Comparison of ENCODE assay signal across 11 mouse cellular contexts in the genomic region with DNA sequence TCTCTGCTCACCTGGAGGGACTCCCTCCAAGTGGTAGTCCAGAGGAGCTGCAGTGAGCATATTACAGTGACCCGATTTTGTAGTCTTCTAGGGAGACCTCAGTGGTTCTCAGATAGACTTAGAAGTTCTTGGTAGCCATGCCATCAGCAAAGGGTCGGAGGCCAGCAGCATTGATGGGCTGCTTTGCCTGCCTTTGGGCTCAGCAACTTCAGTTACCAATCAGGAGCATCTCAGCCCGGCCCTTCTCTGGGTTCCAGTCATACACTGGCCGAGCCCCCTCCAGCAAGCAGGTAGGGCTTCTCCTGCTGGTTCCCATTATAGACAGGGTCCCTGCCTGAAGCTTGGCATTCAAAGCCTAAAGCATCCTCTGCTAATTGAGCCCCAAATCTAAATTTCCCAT. TPM values are rescaled to one million over a fixed set of nuclear protein-coding genes. Genes with fewer than 3 reads are reported as not detected.
DNase-seq lines count a peak whose midpoint lies in the region; ATAC-seq and TF ChIP-seq lines count a peak whose summit lies in the region.
"Had no signal": no experiment of that assay in that cellular context is flagged by ENCODE, and none has a peak within 500 bp of the region (broad histone marks: within the 10 kb centered on the region; RNA-seq: fewer than 3 reads in every experiment).

No protein-coding gene starts in this region.

- peak; percentile 44 for DNase-seq in forebrain, embryonic 11.5 days (ENCODE audit: low spot score)
- DNase-seq in hindbrain, embryonic 11.5 days (ENCODE audit: low spot score): no peak
- DNase-seq in midbrain, postnatal 0 days (ENCODE audit: low spot score): no peak
- DNase-seq in midbrain, embryonic 11.5 days (ENCODE audit: low spot score, missing footprints): no peak
- DNase-seq in stomach, postnatal 0 days (ENCODE audit: low spot score): no peak
- DNase-seq in adrenal gland, postnatal 10 days: no peak

- no peak overlapping the region for H3K4me2 ChIP-seq in forebrain, embryonic 11.5 days (ENCODE audit: low read depth, low read length, severe bottlenecking)
- H3K4me2 ChIP-seq in forebrain, embryonic 16.5 days (ENCODE audit: low read length): no peak overlapping the region
- H3K4me2 ChIP-seq in hindbrain, embryonic 12.5 days (replicated peaks): peak overlapping the region; percentile 61; the same call in 1 of the 2 replicates
- H3K4me2 ChIP-seq in hindbrain, embryonic 11.5 days (replicated peaks; ENCODE audit: low read depth, low read length): no peak overlapping the region
- 0 out of 2 replicates have a peak overlapping the region, but pooled peaks have one; percentile 6 for H3K4me2 ChIP-seq in midbrain, postnatal 0 days (ENCODE audit: low read depth, low read length, poor library complexity, severe bottlenecking)
- no peak overlapping the region for H3K4me2 ChIP-seq in midbrain, embryonic 11.5 days
- peak overlapping the region; percentile 58; the same call in 1 of the 2 replicates for H3K4me2 ChIP-seq in stomach, postnatal 0 days (replicated peaks; ENCODE audit: low read depth)

- H3K9me3 ChIP-seq in forebrain, embryonic 11.5 days (ENCODE audit: control insufficient read depth, low read length): no peaks in the 10 kb centered on the region
- no peaks in the 10 kb centered on the region for H3K9me3 ChIP-seq in forebrain, embryonic 16.5 days (ENCODE audit: control insufficient read depth, low read length)
- H3K9me3 ChIP-seq in hindbrain, embryonic 12.5 days (replicated peaks): no peaks in the 10 kb centered on the region
- H3K9me3 ChIP-seq in hindbrain, embryonic 11.5 days (ENCODE audit: control insufficient read depth, low read length): no peaks in the 10 kb centered on the region
- H3K9me3 ChIP-seq in midbrain, postnatal 0 days (ENCODE audit: low read length): no peaks in the 10 kb centered on the region
- no peaks in the 10 kb centered on the region for H3K9me3 ChIP-seq in midbrain, embryonic 11.5 days (ENCODE audit: control insufficient read depth, low read length)
- H3K9me3 ChIP-seq in stomach, postnatal 0 days (ENCODE audit: control insufficient read depth, low read length): no peaks in the 10 kb centered on the region
- H3K9me3 ChIP-seq: embryonic facial prominence, embryonic 12.5 days; liver, embryonic 13.5 days had no signal

- no peak overlapping the region for H3K27ac ChIP-seq in forebrain, embryonic 11.5 days (ENCODE audit: low read depth, low read length)
- H3K27ac ChIP-seq in forebrain, embryonic 16.5 days (ENCODE audit: low read length): no peak overlapping the region
- no peak overlapping the region for H3K27ac ChIP-seq in hindbrain, embryonic 12.5 days
- no peak overlapping the region for H3K27ac ChIP-seq in hindbrain, embryonic 11.5 days (ENCODE audit: low read depth, low read length)
- H3K27ac ChIP-seq in midbrain, postnatal 0 days (ENCODE audit: low read depth, low read length): no peak overlapping the region
- H3K27ac ChIP-seq in midbrain, embryonic 11.5 days (ENCODE audit: low read depth, low read length): no peak overlapping the region
- peak overlapping the region; percentile 73; the same call in 1 of the 2 replicates for H3K27ac ChIP-seq in stomach, postnatal 0 days (replicated peaks)
- H3K27ac ChIP-seq: embryonic facial prominence, embryonic 12.5 days; liver, embryonic 13.5 days had no signal

- H3K36me3 ChIP-seq in forebrain, embryonic 11.5 days (ENCODE audit: control insufficient read depth, insufficient read depth, low read length): no peaks in the 10 kb centered on the region
- no peaks in the 10 kb centered on the region for H3K36me3 ChIP-seq in forebrain, embryonic 16.5 days (ENCODE audit: control insufficient read depth, insufficient read depth)
- H3K36me3 ChIP-seq in hindbrain, embryonic 12.5 days: no peaks in the 10 kb centered on the region
- no peaks in the 10 kb centered on the region for H3K36me3 ChIP-seq in hindbrain, embryonic 11.5 days (ENCODE audit: control insufficient read depth, insufficient read depth, low read length)
- H3K36me3 ChIP-seq in midbrain, postnatal 0 days (ENCODE audit: insufficient read depth, low read length): no peaks in the 10 kb centered on the region
- no peaks in the 10 kb centered on the region for H3K36me3 ChIP-seq in midbrain, embryonic 11.5 days (ENCODE audit: control insufficient read depth, insufficient read depth, low read length)
- no peaks in the 10 kb centered on the region for H3K36me3 ChIP-seq in stomach, postnatal 0 days (ENCODE audit: control insufficient read depth, insufficient read depth, low read length)
- H3K36me3 ChIP-seq: embryonic facial prominence, embryonic 12.5 days; liver, embryonic 13.5 days had no signal

- no peak for ATAC-seq in forebrain, embryonic 11.5 days (replicated peaks; ENCODE audit: low FRiP score)
- no peak for ATAC-seq in forebrain, embryonic 16.5 days
- no peak for ATAC-seq in hindbrain, embryonic 12.5 days (ENCODE audit: low FRiP score)
- no peak for ATAC-seq in hindbrain, embryonic 11.5 days (ENCODE audit: low FRiP score)
- no peak for ATAC-seq in midbrain, postnatal 0 days (ENCODE audit: low FRiP score)
- no peak for ATAC-seq in midbrain, embryonic 11.5 days (ENCODE audit: low FRiP score)
- no peak for ATAC-seq in stomach, postnatal 0 days (ENCODE audit: low FRiP score, low TSS enrichment)
- ATAC-seq: forebrain, embryonic 14.5 days had no signal

- 0 out of 2 replicates have a peak, but pooled peaks cover 4% of the 10 kb centered on the region for H3K4me1 ChIP-seq in forebrain, embryonic 11.5 days (replicated peaks; ENCODE audit: control insufficient read depth, insufficient read depth, low read length)
- peaks cover 10% of the 10 kb centered on the region for H3K4me1 ChIP-seq in forebrain, embryonic 16.5 days (replicated peaks; ENCODE audit: control insufficient read depth, insufficient read depth, low read length)
- H3K4me1 ChIP-seq in hindbrain, embryonic 12.5 days: peaks cover 6% of the 10 kb centered on the region; the same call in 1 of the 2 replicates
- no peaks in the 10 kb centered on the region for H3K4me1 ChIP-seq in hindbrain, embryonic 11.5 days (replicated peaks; ENCODE audit: control insufficient read depth, insufficient read depth, low read length)
- peaks cover 4% of the 10 kb centered on the region for H3K4me1 ChIP-seq in midbrain, postnatal 0 days (ENCODE audit: insufficient read depth, low read length)
- peaks cover 4% of the 10 kb centered on the region; the same call in 1 of the 2 replicates for H3K4me1 ChIP-seq in midbrain, embryonic 11.5 days (ENCODE audit: control insufficient read depth, insufficient read depth, low read length)
- peaks cover 7% of the 10 kb centered on the region; the same call in 1 of the 2 replicates for H3K4me1 ChIP-seq in stomach, postnatal 0 days (replicated peaks; ENCODE audit: control insufficient read depth, insufficient read depth)

- no peak overlapping the region for H3K4me3 ChIP-seq in forebrain, embryonic 11.5 days (ENCODE audit: low read depth, low read length)
- no peak overlapping the region for H3K4me3 ChIP-seq in forebrain, embryonic 16.5 days (replicated peaks; ENCODE audit: low read length)
- H3K4me3 ChIP-seq in hindbrain, embryonic 12.5 days: no peak overlapping the region
- H3K4me3 ChIP-seq in hindbrain, embryonic 11.5 days (ENCODE audit: low read depth, low read length): no peak overlapping the region
- no peak overlapping the region for H3K4me3 ChIP-seq in midbrain, postnatal 0 days (ENCODE audit: low read depth, low read length)
- H3K4me3 ChIP-seq in midbrain, embryonic 11.5 days (ENCODE audit: low read depth, low read length): no peak overlapping the region
- no peak overlapping the region; the same call in 1 of the 2 replicates for H3K4me3 ChIP-seq in stomach, postnatal 0 days (ENCODE audit: low read depth, low read length)

- no peak for TF ChIP-seq EP300 in stomach, postnatal 0 days (optimal IDR thresholded peaks at IDR 0.05)

- H3K9ac ChIP-seq in forebrain, embryonic 11.5 days (ENCODE audit: low read length): no peak overlapping the region
- H3K9ac ChIP-seq in forebrain, embryonic 16.5 days (replicated peaks; ENCODE audit: low read depth, low read length): no peak overlapping the region
- no peak overlapping the region for H3K9ac ChIP-seq in hindbrain, embryonic 12.5 days
- H3K9ac ChIP-seq in hindbrain, embryonic 11.5 days (ENCODE audit: low read depth, low read length): no peak overlapping the region
- H3K9ac ChIP-seq in midbrain, postnatal 0 days (replicated peaks; ENCODE audit: low read length, poor library complexity, severe bottlenecking): no peak overlapping the region
- H3K9ac ChIP-seq in midbrain, embryonic 11.5 days (ENCODE audit: low read length): no peak overlapping the region
- peak overlapping the region; percentile 14 for H3K9ac ChIP-seq in stomach, postnatal 0 days (ENCODE audit: low read length)

- 54% methylated on average over 4 of the region's 4 CpGs for WGBS in forebrain, embryonic 11.5 days
- WGBS in forebrain, embryonic 16.5 days: 54% methylated on average over 4 of the region's 4 CpGs
- WGBS in hindbrain, embryonic 12.5 days: 63% methylated on average over 4 of the region's 4 CpGs
- WGBS in hindbrain, embryonic 11.5 days: 57% methylated on average over 4 of the region's 4 CpGs
- 64% methylated on average over 4 of the region's 4 CpGs for WGBS in midbrain, postnatal 0 days
- WGBS in midbrain, embryonic 11.5 days: 51% methylated on average over 4 of the region's 4 CpGs
- WGBS in stomach, postnatal 0 days: 68% methylated on average over 4 of the region's 4 CpGs

- TF ChIP-seq CTCF in midbrain, postnatal 0 days (IDR thresholded peaks at IDR 0.05): no peak
- TF ChIP-seq CTCF in stomach, postnatal 0 days (IDR thresholded peaks at IDR 0.05; ENCODE audit: low read depth): peak; percentile 20; the same call in 1 of the 2 replicates

- H3K27me3 ChIP-seq in forebrain, embryonic 11.5 days (ENCODE audit: control insufficient read depth, insufficient read depth, low read length): no peaks in the 10 kb centered on the region
- no peaks in the 10 kb centered on the region for H3K27me3 ChIP-seq in forebrain, embryonic 16.5 days (replicated peaks; ENCODE audit: control insufficient read depth, insufficient read depth, low read length)
- H3K27me3 ChIP-seq in hindbrain, embryonic 12.5 days: peaks cover 14% of the 10 kb centered on the region; the same call in 1 of the 2 replicates
- no peaks in the 10 kb centered on the region for H3K27me3 ChIP-seq in hindbrain, embryonic 11.5 days (ENCODE audit: control insufficient read depth, insufficient read depth, low read length)
- no peaks in the 10 kb centered on the region for H3K27me3 ChIP-seq in midbrain, postnatal 0 days (ENCODE audit: insufficient read depth, low read length)
- H3K27me3 ChIP-seq in midbrain, embryonic 11.5 days (ENCODE audit: control insufficient read depth, insufficient read depth, low read length): no peaks in the 10 kb centered on the region; the same call in 1 of the 2 replicates
- no peaks in the 10 kb centered on the region for H3K27me3 ChIP-seq in stomach, postnatal 0 days (ENCODE audit: control insufficient read depth, insufficient read depth, low read length)
- H3K27me3 ChIP-seq: embryonic facial prominence, embryonic 12.5 days; liver, embryonic 13.5 days had no signal

RNA-seq across cellular contexts. Expression of a gene that starts 0.9 kb away (rescaled TPM):
- polyA plus RNA-seq in forebrain, embryonic 11.5 days (2014; fragmentation: Nextera tagmentation; extraction: Ambion mirVana): 201 and 224 TPM in 2 replicates
- 196 and 213 TPM in 2 replicates for polyA plus RNA-seq in forebrain, embryonic 16.5 days (2015; fragmentation: Nextera tagmentation; extraction: Ambion mirVana)
- 193 and 201 TPM in 2 replicates for polyA plus RNA-seq in hindbrain, embryonic 12.5 days (2016; fragmentation: Nextera tagmentation; extraction: Ambion mirVana)
- 213 and 215 TPM in 2 replicates for polyA plus RNA-seq in hindbrain, embryonic 11.5 days (2014; fragmentation: Nextera tagmentation; extraction: Ambion mirVana)
- 79.9 and 114 TPM in 2 replicates for total RNA-seq in midbrain, postnatal 0 days (2014; rRNA removed)
- polyA plus RNA-seq in midbrain, postnatal 0 days (2015; fragmentation: Nextera tagmentation; extraction: Ambion mirVana): 283 and 291 TPM in 2 replicates
- 221 and 233 TPM in 2 replicates for polyA plus RNA-seq in midbrain, embryonic 11.5 days (2014; fragmentation: Nextera tagmentation; extraction: Ambion mirVana)
- 359 and 382 TPM in 2 replicates for polyA plus RNA-seq in stomach, postnatal 0 days (2015; fragmentation: Nextera tagmentation; extraction: Ambion mirVana)
- total RNA-seq in adrenal gland, postnatal 10 days (2021): 100 to 1,000 TPM; 282 to 285 TPM

Comparison
In these comparisons a context has a peak if more than half of its experiments do, and no peak if none do; other contexts are left out.
1. H3K4me2 ChIP-seq: peak in hindbrain, embryonic 12.5 days (single experiment), midbrain, postnatal 0 days (single experiment) and stomach, postnatal 0 days (single experiment); none in forebrain, embryonic 11.5 days (single experiment), forebrain, embryonic 16.5 days (single experiment), hindbrain, embryonic 11.5 days (single experiment) and midbrain, embryonic 11.5 days (single experiment).